Comparison of ENCODE assay signal across 8 mouse cellular contexts in the genomic region with DNA sequence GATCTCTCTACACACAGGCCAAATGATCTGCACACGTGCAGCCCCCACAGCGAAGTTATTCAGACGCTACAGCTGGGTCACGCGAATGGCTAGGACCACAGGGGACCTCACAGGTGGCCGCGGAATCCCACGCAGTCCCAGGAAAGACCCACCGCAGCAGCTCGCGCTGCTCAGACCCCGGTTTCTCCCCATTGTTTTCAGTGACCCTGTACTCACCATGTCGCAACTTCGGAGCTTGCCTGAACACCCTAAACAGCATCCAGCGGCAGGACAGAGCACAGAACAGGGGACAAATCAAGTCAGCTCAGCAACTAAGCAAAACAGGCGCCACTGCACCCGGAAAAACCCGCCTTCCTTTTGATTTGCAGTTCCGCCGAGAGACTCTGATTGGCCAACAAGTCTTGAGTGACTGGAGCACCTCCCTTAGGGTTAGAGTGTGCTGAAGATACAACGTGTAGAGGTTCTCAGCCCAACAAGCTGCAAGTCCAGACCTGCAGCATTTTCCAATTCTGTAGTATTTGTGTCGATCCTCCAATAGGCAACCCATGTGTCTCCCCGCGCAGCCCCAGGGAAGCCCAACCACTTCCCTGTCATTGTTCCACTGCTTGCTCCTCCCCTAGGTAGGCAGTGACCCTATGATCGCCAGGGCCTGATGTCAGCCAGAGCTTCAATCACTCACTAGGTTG. TPM values are rescaled to one million over a fixed set of nuclear protein-coding genes. Genes with fewer than 3 reads are reported as not detected.
DNase-seq lines count a peak whose midpoint lies in the region; ATAC-seq and TF ChIP-seq lines count a peak whose summit lies in the region.
"Not testable (repeated sequence)": the region's sequence is repeated elsewhere in the genome, so short reads cannot be mapped to it uniquely, and the experiment has no call there.

No protein-coding gene starts in this region.

- peak overlapping the region; percentile 85 for H3K4me3 ChIP-seq in brown adipose tissue, adult 24 weeks (ENCODE audit: insufficient read depth, low read depth, low read length)
- peak overlapping the region; percentile 56 to 81 for H3K4me3 ChIP-seq in heart, embryonic 14.5 days (ENCODE audit: control insufficient read depth in 1 of 2, insufficient read depth in 1 of 2, low read depth in 1 of 2, low read length in 2 of 2)
- peak overlapping the region; percentile 73 for H3K4me3 ChIP-seq in liver, embryonic 11.5 days (ENCODE audit: low read depth, low read length)
- peak overlapping the region; percentile 32 for H3K4me3 ChIP-seq in myocyte
- peak overlapping the region; percentile 59 for H3K4me3 ChIP-seq in stomach, embryonic 14.5 days (ENCODE audit: low read depth, low read length)

- peak overlapping the region; percentile 74 for H3K4me2 ChIP-seq in heart, embryonic 14.5 days (ENCODE audit: low read length)
- peak overlapping the region; percentile 68 for H3K4me2 ChIP-seq in liver, embryonic 11.5 days
- peak overlapping the region; percentile 75 for H3K4me2 ChIP-seq in myocyte (ENCODE audit: low read depth)
- H3K4me2 ChIP-seq in stomach, embryonic 14.5 days (replicated peaks; ENCODE audit: low read depth, low read length), result peak overlapping the region; percentile 46

- WGBS in heart, embryonic 14.5 days, result 3% methylated on average over 25 of the region's 25 CpGs
- WGBS in liver, embryonic 11.5 days, result 1% methylated on average over 25 of the region's 25 CpGs
- 2% methylated on average over 25 of the region's 25 CpGs for WGBS in stomach, embryonic 14.5 days

- H3K27ac ChIP-seq in brown adipose tissue, adult 24 weeks (replicated peaks; ENCODE audit: low read depth, low read length); liver, embryonic 11.5 days (ENCODE audit: low read depth, low read length): not testable (repeated sequence)
- peak overlapping the region in 1 of 2 experiments; percentile 33; a peak in 1 of 4 replicates for H3K27ac ChIP-seq in heart, embryonic 14.5 days (replicated peaks in 1 of 2; ENCODE audit: control insufficient read depth in 1 of 2, insufficient read depth in 1 of 2, low read depth in 2 of 2, low read length in 2 of 2)
- peak overlapping the region; percentile 49; the same call in 1 of the 2 replicates for H3K27ac ChIP-seq in stomach, embryonic 14.5 days (ENCODE audit: low read length)

- not testable (repeated sequence) for H3K9me3 ChIP-seq in heart, embryonic 14.5 days (ENCODE audit: control insufficient read depth, low read length); liver, embryonic 11.5 days (ENCODE audit: control insufficient read depth, low read length); stomach, embryonic 14.5 days (ENCODE audit: control insufficient read depth, low read depth, low read length)

- not testable (repeated sequence) for TF ChIP-seq POLR2A in myocyte (IDR thresholded peaks at IDR 0.05; ENCODE audit: insufficient read length, low read depth)

- ATAC-seq in CD4-positive, CD25-positive, alpha-beta regulatory T cell, adult 4 months, result peak; percentile 99
- ATAC-seq in heart, embryonic 14.5 days (ENCODE audit: insufficient number of reproducible peaks, insufficient read depth, low FRiP score, low read depth), result peak; percentile 85
- peak; percentile 97 for ATAC-seq in liver, embryonic 11.5 days (replicated peaks; ENCODE audit: low FRiP score)
- peak; percentile 95 for ATAC-seq in stomach, embryonic 14.5 days (ENCODE audit: insufficient number of reproducible peaks, insufficient read depth, low FRiP score, low read depth)

- peak overlapping the region; percentile 79 for H3K9ac ChIP-seq in heart, embryonic 14.5 days (ENCODE audit: low read length)
- H3K9ac ChIP-seq in liver, embryonic 11.5 days (ENCODE audit: low read depth, low read length), result peak overlapping the region; percentile 72
- peak overlapping the region; percentile 39; the same call in 1 of the 2 replicates for H3K9ac ChIP-seq in stomach, embryonic 14.5 days (replicated peaks; ENCODE audit: low read depth, low read length)

- not testable (repeated sequence) for H3ac ChIP-seq in myocyte (ENCODE audit: control insufficient read depth, insufficient read length)

- H3K36me3 ChIP-seq in heart, embryonic 14.5 days (ENCODE audit: control insufficient read depth, insufficient read depth, low read length); liver, embryonic 11.5 days (ENCODE audit: control insufficient read depth, insufficient read depth, low read length); myocyte (ENCODE audit: control insufficient read depth, insufficient read depth); stomach, embryonic 14.5 days (ENCODE audit: control insufficient read depth, insufficient read depth, low read length): not testable (repeated sequence)

- H3K4me1 ChIP-seq in brown adipose tissue, adult 24 weeks (ENCODE audit: control insufficient read depth, insufficient read depth, insufficient read length, low read length); heart, embryonic 14.5 days (ENCODE audit: control insufficient read depth in 2 of 2, insufficient read depth in 2 of 2, low read length in 2 of 2); liver, embryonic 11.5 days (replicated peaks; ENCODE audit: control insufficient read depth, insufficient read depth, low read length); stomach, embryonic 14.5 days (ENCODE audit: control insufficient read depth, insufficient read depth, low read length): not testable (repeated sequence)

- H3K79me2 ChIP-seq in myocyte (ENCODE audit: control insufficient read depth, insufficient read depth), result not testable (repeated sequence)

- peak; percentile 49 for DNase-seq in fibroblast of lung, adult 2 months (ENCODE audit: low read depth)
- DNase-seq in kidney, postnatal 10 days, result peak; percentile 43
- DNase-seq in liver, embryonic 11.5 days (ENCODE audit: low spot score), result peak; percentile 64

- not testable (repeated sequence) for H3K27me3 ChIP-seq in heart, embryonic 14.5 days (ENCODE audit: control insufficient read depth, insufficient read depth, low read length); liver, embryonic 11.5 days (replicated peaks; ENCODE audit: control insufficient read depth, insufficient read depth, low read length); myocyte (ENCODE audit: control insufficient read depth, insufficient read depth, insufficient read length); stomach, embryonic 14.5 days (ENCODE audit: control insufficient read depth, insufficient read depth, low read length)

RNA-seq across cellular contexts. Expression of gene 4930522L14Rik, which starts 44.4 kb away (rescaled TPM):
- 10 to 100 TPM; 19.9 to 23.5 TPM for polyA plus RNA-seq in CD4-positive, CD25-positive, alpha-beta regulatory T cell, adult 4 months (2017; shearing (Covaris generic))
- polyA plus RNA-seq in brown adipose tissue, adult 24 weeks (2012; ENCODE audit: insufficient read depth, insufficient read length, missing spikeins), result 4.1 and 8.0 TPM in 2 replicates
- polyA plus RNA-seq in heart, embryonic 14.5 days (2014; fragmentation: Nextera tagmentation; extraction: Ambion mirVana), result 3.6 and 3.7 TPM in 2 replicates
- polyA plus RNA-seq in liver, embryonic 11.5 days (2014; fragmentation: Nextera tagmentation; extraction: Ambion mirVana), result 7.5 and 10.1 TPM in 2 replicates
- polyA plus RNA-seq in myocyte (2012; fragmentation: generic; extraction: Trizol), result 0.72 TPM
- polyA plus RNA-seq in stomach, embryonic 14.5 days (2014; fragmentation: Nextera tagmentation; extraction: Ambion mirVana), result 11.9 and 14.0 TPM in 2 replicates

Comparison
In these comparisons a context has a peak if more than half of its experiments do, and no peak if none do; other contexts are left out.
1. H3K4me3 ChIP-seq: peak in every context shown above with its lines; median percentile 85 in brown adipose tissue, adult 24 weeks; 73 in liver, embryonic 11.5 days; 68 in heart, embryonic 14.5 days; 59 in stomach, embryonic 14.5 days; 32 in myocyte.